Mouse (Mus musculus) midbrain, embryonic 15.5 days (tissue): ENCODE measurements at regions not wholly inside any gene's neighbourhood (a gene's known extent, or its start where the extent isn't known, plus 50 kb on each side); places are given as distances from the start of the nearest gene placed in this dataset.
A peak's percentile ranks its signal among the peaks of the same experiment; 100 is the strongest.

Source experiments
- ATAC-seq: fragments of 200-750 bp; cut with Nextera tagmentation; replicated peaks from 2 replicates; pipeline ENCODE4 v1.8.0; 2017; ENCODE audit warnings: moderate TSS enrichment
- H3K27ac ChIP-seq: fragments of 300-500 bp; sonication (generic); 2 replicates; pipeline ENCODE4 v1.5.1; 2015; ENCODE audit warnings: mild to moderate bottlenecking, inconsistent platforms
- H3K27me3 ChIP-seq: fragments of 300-500 bp; sonication (generic); replicated peaks from 2 replicates; pipeline ENCODE4 v1.6.1; 2015; ENCODE audit warnings: inconsistent platforms
- H3K36me3 ChIP-seq: fragments of 300-500 bp; sonication (generic); replicated peaks from 2 replicates; pipeline ENCODE4 v1.6.1; 2015; ENCODE audit warnings: inconsistent platforms
- H3K4me1 ChIP-seq: fragments of 300-500 bp; sonication (generic); 2 replicates; pipeline ENCODE4 v1.6.1; 2015; ENCODE audit warnings: inconsistent platforms
- H3K4me2 ChIP-seq: fragments of 300-500 bp; sonication (generic); 2 replicates; pipeline ENCODE4 v1.6.1; 2015; ENCODE audit warnings: inconsistent platforms, mild to moderate bottlenecking, moderate library complexity
- H3K4me3 ChIP-seq: fragments of 300-500 bp; sonication (generic); 2 replicates; pipeline ENCODE4 v1.5.1; 2015; ENCODE audit warnings: mild to moderate bottlenecking, inconsistent platforms
- H3K9ac ChIP-seq: fragments of 300-500 bp; sonication (generic); 2 replicates; pipeline ENCODE4 v1.6.1; 2015; ENCODE audit warnings: mild to moderate bottlenecking, inconsistent platforms
- H3K9me3 ChIP-seq: fragments of 300-500 bp; sonication (generic); 2 replicates; pipeline ENCODE4 v1.6.1; 2016; ENCODE audit warnings: inconsistent platforms
- WGBS: fragments of 180-500 bp; shearing (Covaris S2); methylation state at CpG from one replicate; pipeline ENCODE4 v1.1.7; 2015; ENCODE audit warnings: mixed read lengths; 5-methylcytosine and 5-hydroxymethylcytosine counted together

GRCm38 (mm10) chr14:31930367-31930766 lies 98.4 kb upstream of the Galnt15 start:
- no peak for ATAC-seq
- H3K27ac ChIP-seq = peak overlapping the region; percentile 20; the same call in 1 of the 2 replicates

GRCm38 (mm10) chr14:31931971-31932370 lies 96.8 kb upstream of the Galnt15 start:
- ATAC-seq = no peak
- Histone ChIP-seq H3K4me1 (peaks cover 21% of the 10 kb centered on the region), H3K4me3 (no peak overlapping the region), H3K4me2 (no peak overlapping the region), H3K9me3 (no peaks in the 10 kb centered on the region), H3K36me3 (no peaks in the 10 kb centered on the region), H3K27ac (0 out of 2 replicates have a peak overlapping the region, but pooled peaks have one; percentile 4), H3K27me3 (no peaks in the 10 kb centered on the region), H3K9ac (no peak overlapping the region)
- 88% methylated on average over 5 of the region's 5 CpGs for WGBS

More at GRCm38 (mm10) chr14:31930367-31930766, 98.4 kb upstream of the Galnt15 start:
- H3K27me3 ChIP-seq = no peaks in the 10 kb centered on the region
- WGBS = 77% methylated on average over 9 of the region's 9 CpGs
- no peaks in the 10 kb centered on the region for H3K36me3 ChIP-seq
- no peaks in the 10 kb centered on the region for H3K9me3 ChIP-seq
- H3K4me1 ChIP-seq = peaks cover 17% of the 10 kb centered on the region
- H3K9ac ChIP-seq = no peak overlapping the region
- no peak overlapping the region for H3K4me3 ChIP-seq
- H3K4me2 ChIP-seq = no peak overlapping the region

DNA sequence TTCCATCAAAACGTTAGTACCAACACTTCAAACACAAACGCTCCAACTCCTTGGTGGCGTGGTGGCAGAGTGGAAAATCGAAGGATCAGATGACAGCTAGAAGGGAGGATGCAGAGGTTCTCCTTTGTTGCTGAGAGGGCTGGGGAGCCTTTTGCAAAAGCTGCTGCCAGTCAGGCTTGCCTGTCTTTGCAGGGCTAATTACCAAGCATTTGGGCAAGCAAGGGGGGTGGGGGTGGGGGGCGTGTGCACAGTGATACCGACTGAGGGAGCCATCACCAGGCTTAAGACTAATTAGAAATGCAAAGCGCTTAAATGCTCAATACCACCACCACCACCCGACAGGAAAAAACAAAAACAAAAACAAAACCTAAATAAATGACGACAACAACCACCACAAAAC lies 95.3 kb upstream of the Galnt15 start:
- Histone ChIP-seq H3K4me2 (peak overlapping the region; percentile 62), H3K27ac (peak overlapping the region; percentile 93), H3K36me3 (no peaks in the 10 kb centered on the region), H3K4me1 (peaks cover 21% of the 10 kb centered on the region), H3K4me3 (peak overlapping the region; percentile 36), H3K27me3 (no peaks in the 10 kb centered on the region), H3K9ac (peak overlapping the region; percentile 53), H3K9me3 (no peaks in the 10 kb centered on the region)
- peak; percentile 70 for ATAC-seq
- 2% methylated on average over 9 of the region's 9 CpGs for WGBS

DNA sequence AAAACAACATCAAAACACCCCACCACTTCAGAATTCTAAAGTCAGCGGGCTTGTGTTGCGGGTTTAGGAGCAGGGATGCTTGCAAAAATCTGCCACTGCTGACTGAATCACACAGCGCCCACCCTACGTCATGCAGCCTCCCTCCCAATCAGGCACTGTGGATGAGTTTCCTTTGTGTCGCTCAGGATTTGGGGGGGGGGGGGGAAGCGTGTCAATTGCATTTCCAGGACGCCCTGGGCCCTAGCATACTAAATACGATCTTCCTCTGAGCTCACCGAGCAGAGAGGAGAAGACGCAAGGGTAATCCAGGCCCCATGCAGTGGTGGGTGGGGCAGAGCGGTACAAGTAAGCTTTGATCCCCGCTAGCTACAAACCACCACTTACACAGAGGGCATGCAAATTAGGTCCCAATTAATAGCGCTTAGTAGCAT lies 94.9 kb upstream of the Galnt15 start:
- H3K9ac ChIP-seq = peak overlapping the region; percentile 53
- peak overlapping the region; percentile 36 for H3K4me3 ChIP-seq
- H3K4me1 ChIP-seq = peaks cover 21% of the 10 kb centered on the region
- H3K27me3 ChIP-seq = no peaks in the 10 kb centered on the region
- H3K27ac ChIP-seq = peak overlapping the region; percentile 93
- WGBS = 1% methylated on average over 13 of the region's 13 CpGs
- no peaks in the 10 kb centered on the region for H3K36me3 ChIP-seq
- no peaks in the 10 kb centered on the region for H3K9me3 ChIP-seq
- ATAC-seq = peak; percentile 97
- peak overlapping the region; percentile 62 for H3K4me2 ChIP-seq

DNA sequence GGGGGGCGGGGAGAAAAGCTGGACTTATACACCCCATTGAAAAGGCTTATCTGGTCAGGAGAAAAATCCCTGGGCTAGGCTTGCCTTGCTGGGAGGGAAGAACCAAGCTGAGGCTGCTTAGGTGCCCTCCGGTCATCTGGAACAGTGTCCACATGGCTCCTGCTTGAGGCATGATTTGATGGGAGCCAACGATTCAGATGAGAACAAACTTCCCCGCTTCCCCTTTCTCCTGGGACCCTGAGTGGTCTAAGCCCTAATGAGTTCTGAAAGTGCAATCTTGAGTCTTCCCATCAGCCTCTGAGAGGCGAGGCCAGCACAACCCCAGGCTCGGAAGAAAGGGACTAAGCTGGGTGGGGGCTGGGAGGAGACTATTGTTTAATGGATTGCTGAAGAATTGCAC lies 94.5 kb upstream of the Galnt15 start:
- H3K4me2 ChIP-seq = peak overlapping the region; percentile 62
- peak overlapping the region; percentile 93 for H3K27ac ChIP-seq
- peak; percentile 84 for ATAC-seq
- H3K36me3 ChIP-seq = no peaks in the 10 kb centered on the region
- H3K9me3 ChIP-seq = no peaks in the 10 kb centered on the region
- H3K9ac ChIP-seq = peak overlapping the region; percentile 41
- 0% methylated on average over 5 of the region's 6 CpGs for WGBS
- H3K4me1 ChIP-seq = peaks cover 21% of the 10 kb centered on the region
- H3K4me3 ChIP-seq = peak overlapping the region; percentile 36
- no peaks in the 10 kb centered on the region for H3K27me3 ChIP-seq

GRCm38 (mm10) chr14:31934771-31935170 lies 94.0 kb upstream of the Galnt15 start:
- 5% methylated on average over 3 of the region's 3 CpGs for WGBS
- H3K9ac ChIP-seq = no peak overlapping the region; the same call in 1 of the 2 replicates
- peaks cover 21% of the 10 kb centered on the region for H3K4me1 ChIP-seq
- ATAC-seq = peak; percentile 18
- no peaks in the 10 kb centered on the region for H3K9me3 ChIP-seq
- H3K27ac ChIP-seq = peak overlapping the region; percentile 93
- H3K36me3 ChIP-seq = no peaks in the 10 kb centered on the region
- H3K4me2 ChIP-seq = peak overlapping the region; percentile 62
- peak overlapping the region; percentile 36 for H3K4me3 ChIP-seq
- H3K27me3 ChIP-seq = no peaks in the 10 kb centered on the region

DNA sequence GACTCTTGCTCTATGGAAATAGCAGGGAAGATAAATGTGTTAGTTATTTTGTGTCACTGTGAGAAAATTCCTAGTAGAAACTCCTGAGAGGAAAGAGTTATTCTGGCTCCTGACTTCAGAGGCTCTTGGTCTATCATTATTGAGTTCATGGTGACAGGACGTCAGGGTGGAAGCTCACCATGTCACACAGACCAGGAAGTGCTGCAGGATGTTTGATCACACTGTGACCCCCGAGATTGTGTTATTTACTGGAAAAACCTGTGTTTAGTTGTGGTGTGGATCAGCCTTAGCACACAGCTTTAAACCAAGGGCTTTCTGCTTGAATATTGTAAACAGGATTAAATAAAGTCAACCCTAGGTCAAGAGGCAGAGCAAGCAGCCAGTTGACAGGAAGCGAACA lies 93.4 kb upstream of the Galnt15 start:
- H3K4me2 ChIP-seq = no peak overlapping the region
- ATAC-seq = no peak
- no peak overlapping the region for H3K9ac ChIP-seq
- peaks cover 21% of the 10 kb centered on the region for H3K4me1 ChIP-seq
- H3K9me3 ChIP-seq = no peaks in the 10 kb centered on the region
- H3K4me3 ChIP-seq = no peak overlapping the region
- no peaks in the 10 kb centered on the region for H3K27me3 ChIP-seq
- H3K27ac ChIP-seq = peak overlapping the region; percentile 93
- WGBS = 37% methylated on average over 3 of the region's 3 CpGs
- no peaks in the 10 kb centered on the region for H3K36me3 ChIP-seq

GRCm38 (mm10) chr14:31936581-31936980 lies 92.2 kb upstream of the Galnt15 start:
- ATAC-seq = no peak
- Histone ChIP-seq H3K4me3 (no peak overlapping the region), H3K27ac (0 out of 2 replicates have a peak overlapping the region, but pooled peaks have one; percentile 93), H3K9ac (no peak overlapping the region), H3K4me1 (peaks cover 21% of the 10 kb centered on the region), H3K36me3 (no peaks in the 10 kb centered on the region), H3K27me3 (no peaks in the 10 kb centered on the region), H3K9me3 (no peaks in the 10 kb centered on the region), H3K4me2 (no peak overlapping the region)
- 88% methylated on average over 3 of the region's 3 CpGs for WGBS

- Histone ChIP-seq H3K4me3 (no peak overlapping the region), H3K36me3 (no peaks in the 10 kb centered on the region), H3K27me3 (no peaks in the 10 kb centered on the region), H3K4me2 (no peak overlapping the region), H3K4me1 (peaks cover under 1% of the 10 kb centered on the region; the same call in 1 of the 2 replicates), H3K9ac (no peak overlapping the region), H3K9me3 (no peaks in the 10 kb centered on the region), H3K27ac (no peak overlapping the region)
- no peak for ATAC-seq
- 90% methylated on average over 6 of the region's 6 CpGs for WGBS
These were observed 87.9 kb upstream of the Galnt15 start for GRCm38 (mm10) chr14:31940900-31941299.

DNA sequence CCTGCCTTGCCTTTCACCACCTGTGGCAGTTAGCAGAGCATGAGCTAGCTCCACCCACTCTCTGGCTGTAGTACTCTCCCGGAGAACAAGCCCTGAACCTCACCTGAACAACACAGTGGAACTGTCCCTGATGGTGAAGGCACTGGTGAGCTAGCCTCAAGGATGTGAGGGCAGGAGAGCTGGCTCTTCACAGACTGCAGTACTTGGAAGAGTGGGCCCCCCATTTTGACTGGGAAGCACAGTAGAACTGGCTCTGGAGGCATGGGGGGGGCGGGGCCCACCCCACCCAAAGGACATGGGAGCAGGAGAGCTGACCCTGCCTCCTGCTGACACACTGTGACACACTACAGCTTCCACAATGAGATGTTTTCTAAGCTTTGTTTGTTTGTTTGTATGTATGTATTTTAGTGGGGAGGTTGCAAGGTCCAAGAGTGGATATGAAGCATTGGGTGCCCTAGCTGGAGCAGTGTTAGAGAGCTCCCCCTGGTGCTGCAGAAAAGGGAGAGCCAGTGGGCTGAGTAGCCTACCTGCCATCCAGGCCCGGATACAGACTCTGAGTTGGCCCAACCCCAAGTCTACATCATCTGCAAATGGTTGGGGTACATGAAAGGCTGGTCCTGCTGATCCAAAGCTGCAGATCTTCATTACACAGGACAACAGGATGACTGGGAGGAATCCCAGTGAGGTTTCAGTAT lies 86.4 kb upstream of the Galnt15 start:
- Histone ChIP-seq H3K36me3 (no peaks in the 10 kb centered on the region), H3K9ac (no peak overlapping the region), H3K27me3 (no peaks in the 10 kb centered on the region), H3K4me1 (no peaks in the 10 kb centered on the region), H3K9me3 (no peaks in the 10 kb centered on the region), H3K4me3 (no peak overlapping the region), H3K4me2 (no peak overlapping the region), H3K27ac (no peak overlapping the region)
- 72% methylated on average over 3 of the region's 3 CpGs for WGBS
- no peak for ATAC-seq

DNA sequence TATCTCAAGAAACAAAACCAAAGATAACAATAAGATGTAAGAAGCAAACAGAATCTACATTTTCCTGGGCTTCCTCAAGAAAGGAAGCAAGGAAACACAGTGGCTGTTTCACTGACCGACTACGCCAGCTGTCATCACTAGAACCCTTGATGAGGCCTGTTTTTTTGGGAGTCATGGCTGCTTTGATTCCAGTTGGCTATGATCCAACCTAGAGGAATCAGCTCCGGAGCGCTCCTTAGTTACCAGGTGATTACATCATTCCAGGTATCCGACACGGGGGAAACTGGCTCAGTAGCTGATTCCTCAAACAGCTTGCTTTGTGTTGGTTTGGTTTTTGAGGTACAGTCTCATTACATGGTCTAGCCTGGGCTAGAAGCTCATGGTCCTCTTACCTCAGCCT lies 84.1 kb upstream of the Galnt15 start:
- no peak for ATAC-seq
- no peaks in the 10 kb centered on the region for H3K27me3 ChIP-seq
- H3K9ac ChIP-seq = no peak overlapping the region
- no peaks in the 10 kb centered on the region for H3K36me3 ChIP-seq
- no peaks in the 10 kb centered on the region for H3K4me1 ChIP-seq
- no peak overlapping the region for H3K4me3 ChIP-seq
- no peak overlapping the region for H3K27ac ChIP-seq
- WGBS = 92% methylated on average over 6 of the region's 6 CpGs
- H3K9me3 ChIP-seq = no peaks in the 10 kb centered on the region
- no peak overlapping the region for H3K4me2 ChIP-seq

- 77% methylated on average over 7 of the region's 7 CpGs for WGBS
- no peak for ATAC-seq
These were observed 83.7 kb upstream of the Galnt15 start for GRCm38 (mm10) chr14:31945125-31945524.

DNA sequence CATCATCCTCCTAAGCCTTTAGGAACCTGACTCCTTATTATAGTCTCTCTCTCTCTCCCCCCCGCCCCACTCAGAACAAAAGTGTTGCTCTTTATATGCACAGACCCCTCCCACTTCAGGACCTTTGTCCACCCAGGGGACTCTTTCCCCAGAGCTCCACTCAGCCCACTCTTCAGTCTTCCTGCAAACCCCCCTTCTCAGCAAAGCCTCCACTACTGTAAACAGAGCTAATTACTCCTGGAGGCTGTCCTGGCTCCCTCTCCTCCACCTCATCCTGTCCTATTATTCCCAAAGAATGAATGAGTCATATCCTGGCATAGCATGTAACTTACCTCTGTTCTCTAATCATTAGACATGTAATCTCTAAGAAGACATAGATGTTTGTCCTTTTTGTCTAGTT lies 82.8 kb upstream of the Galnt15 start:
- Histone ChIP-seq H3K27ac (no peak overlapping the region), H3K36me3 (no peaks in the 10 kb centered on the region), H3K4me3 (no peak overlapping the region), H3K9me3 (no peaks in the 10 kb centered on the region), H3K4me1 (no peaks in the 10 kb centered on the region), H3K27me3 (no peaks in the 10 kb centered on the region), H3K9ac (no peak overlapping the region), H3K4me2 (no peak overlapping the region)
- ATAC-seq = no peak
- 53% methylated on average over 1 of the region's 1 CpGs for WGBS

More at GRCm38 (mm10) chr14:31945125-31945524, 83.7 kb upstream of the Galnt15 start:
- no peak overlapping the region for H3K4me2 ChIP-seq
- H3K27ac ChIP-seq = no peak overlapping the region
- no peak overlapping the region for H3K9ac ChIP-seq
- no peaks in the 10 kb centered on the region for H3K4me1 ChIP-seq
- H3K36me3 ChIP-seq = no peaks in the 10 kb centered on the region
- no peak overlapping the region for H3K4me3 ChIP-seq
- no peaks in the 10 kb centered on the region for H3K9me3 ChIP-seq
- H3K27me3 ChIP-seq = no peaks in the 10 kb centered on the region
